Mouse (Mus musculus) ES-E14 (cell line): ENCODE results near the gene Cdh22.

Experiments used
- CHD2 ChIP-seq: IDR thresholded peaks from 2 replicates; pipeline ENCODE4 v1.6.1; 2014; ENCODE audit warnings: mild to moderate bottlenecking, low read depth, low read length, inconsistent platforms
- HCFC1 ChIP-seq: IDR thresholded peaks from 2 replicates; pipeline ENCODE4 v1.6.1; 2012; ENCODE audit warnings: low read length, inconsistent platforms, borderline replicate concordance; ENCODE audit not compliant: insufficient read depth
- MAFK ChIP-seq: IDR thresholded peaks from 2 replicates; pipeline ENCODE4 v1.6.1; 2014; ENCODE audit warnings: mild to moderate bottlenecking, low read depth, low read length, inconsistent platforms; ENCODE audit not compliant: insufficient read depth
- ZC3H11A ChIP-seq: IDR thresholded peaks from 2 replicates; pipeline ENCODE4 v1.6.1; 2012; ENCODE audit warnings: low read depth, mild to moderate bottlenecking, inconsistent platforms, low read length, borderline replicate concordance

- TF ChIP-seq ZC3H11A (no peak), CHD2 (no peak), HCFC1 (no peak), MAFK (no peak)
These were observed 22.6 kb upstream of the Cdh22 start for GRCm38 (mm10) chr2:165257151-165257834.
